Mouse (Mus musculus) erythroblast, embryonic 14.5 days (primary cell): ENCODE data around the gene Gnb5. TPM values are rescaled to one million over a fixed set of nuclear protein-coding genes. Genes with fewer than 3 reads are reported as not detected.

Experiments
- H3K27me3 ChIP-seq: 2 replicates; pipeline ENCODE4 v1.6.1; 2012; ENCODE audit warnings: inconsistent platforms; ENCODE audit not compliant: control insufficient read depth
- H3K36me3 ChIP-seq: 2 replicates; pipeline ENCODE4 v1.6.1; 2012; ENCODE audit warnings: mild to moderate bottlenecking, inconsistent platforms; ENCODE audit not compliant: control insufficient read depth
- H3K4me1 ChIP-seq: 2 replicates; pipeline ENCODE4 v1.6.1; 2012; ENCODE audit warnings: inconsistent platforms; ENCODE audit not compliant: control insufficient read depth
- H3K4me3 ChIP-seq: replicated peaks from 2 replicates; pipeline ENCODE3; 2012; ENCODE audit warnings: moderate library complexity, mild to moderate bottlenecking, inconsistent platforms
- H3K9me3 ChIP-seq: 2 replicates; pipeline ENCODE4 v1.6.1; 2012; ENCODE audit warnings: low read length, inconsistent platforms, mixed read lengths; ENCODE audit not compliant: control insufficient read depth
- GATA1 ChIP-seq: IDR thresholded peaks from 2 replicates; pipeline ENCODE4 v1.6.1; 2012; ENCODE audit warnings: low read length, inconsistent platforms, mixed read lengths
- TAL1 ChIP-seq: IDR thresholded peaks from 3 replicates; pipeline ENCODE4 v1.6.1; 2012; ENCODE audit warnings: low read length, inconsistent platforms, mixed read lengths
- polyA plus RNA-seq: library from polyadenylated mRNA; stranded (reverse); fragments of >175 nt; gene quantifications from 2 replicates; pipeline ENCODE4 v1.2.3, GENCODE M21; 2012

Gnb5 gene
- polyA plus RNA-seq, 1 experiment, result not detected

- Histone ChIP-seq H3K36me3 (no peaks in the 10 kb centered on the region), H3K9me3 (no peaks in the 10 kb centered on the region), H3K4me1 (no peaks in the 10 kb centered on the region), H3K4me3 (no peak overlapping the region), H3K27me3 (no peaks in the 10 kb centered on the region)
- no peak for TF ChIP-seq TAL1
- TF ChIP-seq GATA1, result no peak
Observed at GRCm38 (mm10) chr9:75338016-75338415, 31.9 kb downstream of the Gnb5 start.

- Histone ChIP-seq H3K9me3 (no peaks in the 10 kb centered on the region), H3K4me3 (no peak overlapping the region), H3K4me1 (no peaks in the 10 kb centered on the region), H3K27me3 (no peaks in the 10 kb centered on the region), H3K36me3 (no peaks in the 10 kb centered on the region)
- TF ChIP-seq GATA1 (no peak), TAL1 (no peak)
Observed at GRCm38 (mm10) chr9:75342433-75342832, 36.3 kb downstream of the Gnb5 start.

- H3K4me1 ChIP-seq, result no peaks in the 10 kb centered on the region
- TF ChIP-seq GATA1 (no peak), TAL1 (no peak)
- H3K4me3 ChIP-seq, result no peak within 1 kb of the TSS
- H3K27me3 ChIP-seq, result no peaks in the 10 kb centered on the region
- H3K36me3 ChIP-seq, result no peaks in the 10 kb centered on the region
- no peaks in the 10 kb centered on the region for H3K9me3 ChIP-seq
Observed at GRCm38 (mm10) chr9:75347458-75347857, 41.4 kb downstream of the Gnb5 start, which contains the start of gene Bcl2l10. Bcl2l10 (plus strand) TSS chr9:75347758.

GRCm38 (mm10) chr9:75348066-75348465 is 42.0 kb downstream of the Gnb5 start:
- Histone ChIP-seq H3K36me3 (no peaks in the 10 kb centered on the region), H3K4me1 (no peaks in the 10 kb centered on the region), H3K9me3 (no peaks in the 10 kb centered on the region), H3K4me3 (no peak overlapping the region), H3K27me3 (no peaks in the 10 kb centered on the region)
- TF ChIP-seq TAL1 (no peak), GATA1 (no peak)

- Histone ChIP-seq H3K9me3 (no peaks in the 10 kb centered on the region), H3K4me3 (no peak overlapping the region), H3K36me3 (no peaks in the 10 kb centered on the region), H3K27me3 (no peaks in the 10 kb centered on the region), H3K4me1 (no peaks in the 10 kb centered on the region)
- TF ChIP-seq GATA1, result no peak
- no peak for TF ChIP-seq TAL1
Observed at GRCm38 (mm10) chr9:75348641-75349040, 42.6 kb downstream of the Gnb5 start.

- Histone ChIP-seq H3K4me3 (no peak overlapping the region), H3K4me1 (peaks cover 6% of the 10 kb centered on the region), H3K36me3 (no peaks in the 10 kb centered on the region), H3K9me3 (no peaks in the 10 kb centered on the region), H3K27me3 (no peaks in the 10 kb centered on the region)
- no peak for TF ChIP-seq GATA1
- no peak for TF ChIP-seq TAL1
Observed at GRCm38 (mm10) chr9:75353094-75353493, 47.0 kb downstream of the Gnb5 start.

GRCm38 (mm10) chr9:75355783-75356182 is 49.7 kb downstream of the Gnb5 start:
- no peaks in the 10 kb centered on the region for H3K36me3 ChIP-seq
- TF ChIP-seq GATA1 (no peak), TAL1 (no peak)
- no peak overlapping the region for H3K4me3 ChIP-seq
- H3K4me1 ChIP-seq, result peaks cover 6% of the 10 kb centered on the region
- no peaks in the 10 kb centered on the region for H3K9me3 ChIP-seq
- no peaks in the 10 kb centered on the region for H3K27me3 ChIP-seq

- Histone ChIP-seq H3K4me3 (no peak overlapping the region), H3K9me3 (no peaks in the 10 kb centered on the region), H3K27me3 (no peaks in the 10 kb centered on the region), H3K36me3 (no peaks in the 10 kb centered on the region), H3K4me1 (peaks cover 6% of the 10 kb centered on the region)
- TF ChIP-seq GATA1, result no peak
- TF ChIP-seq TAL1, result no peak
Observed at GRCm38 (mm10) chr9:75357087-75357654, 51.1 kb downstream of the Gnb5 start.

GRCm38 (mm10) chr9:75361699-75362098 is 55.6 kb downstream of the Gnb5 start:
- TF ChIP-seq GATA1, result no peak
- TF ChIP-seq TAL1, result no peak
- H3K4me1 ChIP-seq, result no peaks in the 10 kb centered on the region

GRCm38 (mm10) chr9:75362201-75362600 is 56.1 kb downstream of the Gnb5 start:
- H3K27me3 ChIP-seq, result no peaks in the 10 kb centered on the region
- H3K9me3 ChIP-seq, result no peaks in the 10 kb centered on the region
- TF ChIP-seq GATA1, result no peak
- TF ChIP-seq TAL1, result no peak
- no peaks in the 10 kb centered on the region for H3K4me1 ChIP-seq
- H3K4me3 ChIP-seq, result no peak overlapping the region
- H3K36me3 ChIP-seq, result no peaks in the 10 kb centered on the region

More at GRCm38 (mm10) chr9:75361699-75362098, 55.6 kb downstream of the Gnb5 start:
- H3K9me3 ChIP-seq, result no peaks in the 10 kb centered on the region
- no peak overlapping the region for H3K4me3 ChIP-seq
- H3K36me3 ChIP-seq, result no peaks in the 10 kb centered on the region
- H3K27me3 ChIP-seq, result no peaks in the 10 kb centered on the region
